Mouse (Mus musculus): ENCODE data around the gene Fam189a2.

DNA sequence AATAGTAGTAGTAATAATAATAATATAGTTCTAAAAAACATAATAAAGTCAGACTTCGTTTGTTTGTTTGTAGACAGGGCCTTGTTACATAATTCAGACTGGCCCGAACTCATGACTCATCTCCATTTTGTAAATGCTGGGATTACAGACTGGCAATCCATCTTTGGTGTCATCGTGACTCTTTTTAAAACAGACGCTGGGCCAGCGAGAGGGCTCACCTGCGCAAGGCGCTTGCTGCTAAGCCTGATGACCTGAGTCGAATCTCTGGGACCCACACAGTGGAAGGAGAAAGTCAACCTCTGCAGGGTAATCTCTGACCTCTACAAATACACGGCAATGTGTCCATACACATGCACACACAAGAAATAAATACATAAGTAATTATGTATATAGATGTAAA is 64.4 kb downstream of the Fam189a2 start:
- TF ChIP-seq POLR2A (IDR thresholded peaks at IDR 0.05; ENCODE audit: low read depth, low read length) (no peak), CTCF (conservative IDR thresholded peaks at IDR 0.05; ENCODE audit: insufficient read depth, insufficient read length, low read depth, low read length) (no peak)

Measured in kidney, adult 2 months (tissue).